Mouse (Mus musculus): ENCODE results near the gene Il4i1. TPM values are rescaled to one million over a fixed set of nuclear protein-coding genes. Genes with fewer than 3 reads are reported as not detected.
A peak's percentile ranks its signal among the peaks of the same experiment; 100 is the strongest.

The Il4i1 gene
- polyA plus RNA-seq (2011; ENCODE audit: insufficient read depth, insufficient read length, low read depth, missing spikeins), result 4.7 and 6.4 TPM in 2 replicates

DNA sequence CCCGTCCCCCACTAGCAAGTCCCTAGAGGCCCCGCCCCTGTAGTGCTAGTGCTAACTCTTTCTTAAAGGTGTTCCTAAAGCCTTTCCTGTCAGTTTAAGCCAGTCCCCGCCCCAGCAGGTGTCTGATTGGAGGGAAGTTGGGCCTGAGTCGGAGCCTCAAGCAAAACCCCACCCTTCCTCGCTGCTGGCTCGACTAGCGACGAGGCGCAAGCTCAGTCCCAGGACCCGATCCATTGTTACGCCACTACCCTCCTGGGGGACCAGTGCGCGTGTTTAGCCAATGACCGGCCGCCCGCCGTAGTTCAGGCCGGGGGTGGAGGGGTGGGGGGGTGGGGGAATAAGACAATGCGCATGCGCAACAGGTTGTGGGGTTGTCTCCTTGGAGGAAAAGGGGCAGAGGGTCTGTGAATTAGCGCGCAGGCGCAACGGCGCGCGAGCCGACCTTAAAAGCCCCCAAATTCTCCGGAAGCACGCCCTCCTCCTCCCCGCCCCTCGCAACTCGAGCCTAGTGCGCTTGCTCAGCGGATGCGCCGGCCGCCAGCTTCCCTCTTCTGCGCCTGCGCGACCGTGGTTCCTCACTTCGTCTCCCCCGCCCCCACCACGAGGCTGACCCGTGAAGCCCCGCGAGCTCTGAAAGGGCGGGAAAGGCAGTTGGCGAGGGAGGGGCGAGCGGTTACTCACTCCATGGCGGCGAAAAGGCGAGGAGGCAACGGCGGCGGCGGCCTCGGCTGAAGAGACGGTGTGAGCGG lies at the start of gene Il4i1, which contains the start of gene Nup62:
Gene Il4i1, plus strand, starts transcription at position 667 of the 749 bp plus-strand sequence.
Gene Nup62, plus strand, starts transcription at position 368 of the 749 bp plus-strand sequence.
- H3K27ac ChIP-seq (ENCODE audit: insufficient read depth, low read length), result peak within 1 kb of the TSS; percentile 83
- peaks cover 27% of the 10 kb centered on the region for H3K36me3 ChIP-seq (ENCODE audit: control insufficient read depth, insufficient read depth, low read length, poor library complexity, severe bottlenecking)
- H3K9me3 ChIP-seq (replicated peaks; ENCODE audit: control insufficient read depth, insufficient read depth, low read length, poor library complexity, severe bottlenecking), result no peaks in the 10 kb centered on the region
- peak; percentile 32 for TF ChIP-seq POLR2A (IDR thresholded peaks at IDR 0.05; ENCODE audit: insufficient read depth, low read length)
- TF ChIP-seq CTCF (IDR thresholded peaks at IDR 0.05; ENCODE audit: low read depth, low read length), result no peak
- peak; percentile 75; the same call in 1 of the 2 replicates for TF ChIP-seq EP300 (IDR thresholded peaks at IDR 0.05; ENCODE audit: insufficient read depth, low read depth, low read length)
- H3K9ac ChIP-seq (ENCODE audit: low read depth, poor library complexity, severe bottlenecking), result peak within 1 kb of the TSS; percentile 99
- H3K4me1 ChIP-seq (ENCODE audit: control insufficient read depth, insufficient read depth, low read length), result peaks cover 4% of the 10 kb centered on the region
- H3K27me3 ChIP-seq (ENCODE audit: control insufficient read depth, insufficient read depth, low read length, poor library complexity, severe bottlenecking), result no peaks in the 10 kb centered on the region; the same call in 1 of the 2 replicates
- H3K4me3 ChIP-seq (ENCODE audit: low read depth, low read length), result peak within 1 kb of the TSS; percentile 98

DNA sequence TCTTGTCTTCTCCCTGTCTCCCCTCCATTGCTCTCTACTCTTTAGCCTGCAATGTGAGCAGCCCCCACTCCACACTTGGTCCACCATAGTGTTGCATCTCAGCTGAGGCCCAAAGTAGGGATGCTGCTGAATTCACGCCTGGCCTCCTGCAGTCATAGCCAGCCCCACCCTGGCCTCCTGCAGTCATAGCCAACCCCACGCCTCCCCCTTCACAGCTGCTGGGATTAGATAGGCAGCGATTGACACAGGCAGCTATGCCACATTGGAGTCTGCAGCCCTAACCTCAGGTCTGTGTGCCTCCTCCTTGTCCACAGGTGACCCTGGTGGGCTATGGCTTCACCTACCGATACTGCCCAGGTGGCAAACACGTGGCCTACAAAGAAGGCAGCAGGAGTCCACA lies 48.1 kb upstream of the Il4i1 start:
- H3K27me3 ChIP-seq (ENCODE audit: control insufficient read depth, insufficient read depth, low read length, poor library complexity, severe bottlenecking), result no peaks in the 10 kb centered on the region
- no peak overlapping the region for H3K4me3 ChIP-seq (ENCODE audit: low read depth, low read length)
- no peaks in the 10 kb centered on the region for H3K9me3 ChIP-seq (replicated peaks; ENCODE audit: control insufficient read depth, insufficient read depth, low read length, poor library complexity, severe bottlenecking)
- no peak overlapping the region for H3K27ac ChIP-seq (ENCODE audit: insufficient read depth, low read length)
- H3K9ac ChIP-seq (ENCODE audit: low read depth, poor library complexity, severe bottlenecking), result no peak overlapping the region
- no peaks in the 10 kb centered on the region for H3K4me1 ChIP-seq (ENCODE audit: control insufficient read depth, insufficient read depth, low read length)
- H3K36me3 ChIP-seq (ENCODE audit: control insufficient read depth, insufficient read depth, low read length, poor library complexity, severe bottlenecking), result peaks cover 2% of the 10 kb centered on the region; the same call in 1 of the 2 replicates
- TF ChIP-seq EP300 (IDR thresholded peaks at IDR 0.05; ENCODE audit: insufficient read depth, low read depth, low read length) (no peak), POLR2A (IDR thresholded peaks at IDR 0.05; ENCODE audit: insufficient read depth, low read length) (no peak), CTCF (IDR thresholded peaks at IDR 0.05; ENCODE audit: low read depth, low read length) (no peak)

DNA sequence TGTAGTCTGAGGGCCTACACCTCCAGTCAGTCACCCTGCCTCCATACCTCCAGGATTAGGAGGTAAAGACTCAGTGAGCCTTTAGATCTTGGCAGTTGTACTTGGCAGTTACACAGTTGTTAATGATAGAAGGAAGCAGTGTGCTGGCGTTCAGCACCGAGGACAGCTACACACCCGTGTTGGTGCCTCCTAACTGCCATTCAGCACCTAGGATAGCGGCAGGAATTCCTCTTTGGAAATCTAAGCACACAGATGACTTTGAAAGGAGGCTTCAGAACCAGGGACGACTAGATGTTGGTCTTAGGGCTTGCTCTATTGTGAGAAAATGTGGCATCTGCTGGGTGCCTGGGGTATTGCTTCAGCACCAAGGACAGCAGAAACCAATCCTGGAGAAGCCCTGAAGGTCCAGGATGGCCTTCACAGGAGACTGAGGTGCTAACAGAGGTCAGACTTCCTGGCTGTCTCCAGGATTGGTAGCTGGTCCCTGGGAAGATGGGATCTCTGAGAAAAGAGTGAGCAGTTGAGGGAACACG lies 46.1 kb upstream of the Il4i1 start:
- no peak overlapping the region for H3K9ac ChIP-seq (ENCODE audit: low read depth, poor library complexity, severe bottlenecking)
- no peak overlapping the region for H3K27ac ChIP-seq (ENCODE audit: insufficient read depth, low read length)
- no peaks in the 10 kb centered on the region for H3K27me3 ChIP-seq (ENCODE audit: control insufficient read depth, insufficient read depth, low read length, poor library complexity, severe bottlenecking)
- no peak overlapping the region for H3K4me3 ChIP-seq (ENCODE audit: low read depth, low read length)
- no peaks in the 10 kb centered on the region for H3K36me3 ChIP-seq (ENCODE audit: control insufficient read depth, insufficient read depth, low read length, poor library complexity, severe bottlenecking)
- no peaks in the 10 kb centered on the region for H3K4me1 ChIP-seq (ENCODE audit: control insufficient read depth, insufficient read depth, low read length)
- TF ChIP-seq EP300 (IDR thresholded peaks at IDR 0.05; ENCODE audit: insufficient read depth, low read depth, low read length), result peak; percentile 58; the same call in 1 of the 2 replicates
- TF ChIP-seq POLR2A (IDR thresholded peaks at IDR 0.05; ENCODE audit: insufficient read depth, low read length), result no peak
- no peak for TF ChIP-seq CTCF (IDR thresholded peaks at IDR 0.05; ENCODE audit: low read depth, low read length)
- H3K9me3 ChIP-seq (replicated peaks; ENCODE audit: control insufficient read depth, insufficient read depth, low read length, poor library complexity, severe bottlenecking), result no peaks in the 10 kb centered on the region

DNA sequence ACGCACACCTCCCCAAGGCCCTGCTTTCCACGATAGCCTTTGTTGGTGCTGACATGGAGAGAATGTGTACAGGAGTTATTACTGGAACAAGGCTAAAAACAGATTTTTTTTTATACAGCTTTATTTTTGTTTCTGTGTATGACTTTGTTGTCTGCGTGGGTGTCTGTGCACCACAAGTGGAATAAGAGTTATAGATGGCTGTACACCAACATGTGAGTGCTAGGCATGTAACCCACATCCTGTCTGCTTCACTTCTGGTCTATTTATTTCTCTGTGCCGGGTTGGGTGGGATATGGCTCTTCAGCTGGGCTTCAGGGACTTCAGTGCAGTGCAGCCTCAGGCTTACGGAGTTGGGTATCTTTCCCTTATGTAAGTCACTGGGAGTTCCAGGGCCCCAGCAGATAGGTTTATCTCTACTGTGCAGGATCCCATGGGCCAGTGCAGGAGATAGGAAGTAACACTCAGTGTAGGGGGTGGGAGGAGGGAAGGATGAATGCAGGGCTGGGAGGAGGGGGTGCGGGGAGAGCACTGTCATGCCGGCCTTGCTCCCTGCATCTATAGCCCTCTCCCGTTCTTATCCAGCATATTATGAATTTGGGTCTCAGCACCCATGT lies 43.5 kb upstream of the Il4i1 start:
- no peaks in the 10 kb centered on the region for H3K4me1 ChIP-seq (ENCODE audit: control insufficient read depth, insufficient read depth, low read length)
- H3K9me3 ChIP-seq (replicated peaks; ENCODE audit: control insufficient read depth, insufficient read depth, low read length, poor library complexity, severe bottlenecking), result no peaks in the 10 kb centered on the region
- H3K27me3 ChIP-seq (ENCODE audit: control insufficient read depth, insufficient read depth, low read length, poor library complexity, severe bottlenecking), result no peaks in the 10 kb centered on the region
- no peak overlapping the region for H3K4me3 ChIP-seq (ENCODE audit: low read depth, low read length)
- no peak for TF ChIP-seq EP300 (IDR thresholded peaks at IDR 0.05; ENCODE audit: insufficient read depth, low read depth, low read length)
- no peak for TF ChIP-seq POLR2A (IDR thresholded peaks at IDR 0.05; ENCODE audit: insufficient read depth, low read length)
- TF ChIP-seq CTCF (IDR thresholded peaks at IDR 0.05; ENCODE audit: low read depth, low read length), result no peak
- H3K36me3 ChIP-seq (ENCODE audit: control insufficient read depth, insufficient read depth, low read length, poor library complexity, severe bottlenecking), result no peaks in the 10 kb centered on the region
- H3K9ac ChIP-seq (ENCODE audit: low read depth, poor library complexity, severe bottlenecking), result no peak overlapping the region
- H3K27ac ChIP-seq (ENCODE audit: insufficient read depth, low read length), result no peak overlapping the region

DNA sequence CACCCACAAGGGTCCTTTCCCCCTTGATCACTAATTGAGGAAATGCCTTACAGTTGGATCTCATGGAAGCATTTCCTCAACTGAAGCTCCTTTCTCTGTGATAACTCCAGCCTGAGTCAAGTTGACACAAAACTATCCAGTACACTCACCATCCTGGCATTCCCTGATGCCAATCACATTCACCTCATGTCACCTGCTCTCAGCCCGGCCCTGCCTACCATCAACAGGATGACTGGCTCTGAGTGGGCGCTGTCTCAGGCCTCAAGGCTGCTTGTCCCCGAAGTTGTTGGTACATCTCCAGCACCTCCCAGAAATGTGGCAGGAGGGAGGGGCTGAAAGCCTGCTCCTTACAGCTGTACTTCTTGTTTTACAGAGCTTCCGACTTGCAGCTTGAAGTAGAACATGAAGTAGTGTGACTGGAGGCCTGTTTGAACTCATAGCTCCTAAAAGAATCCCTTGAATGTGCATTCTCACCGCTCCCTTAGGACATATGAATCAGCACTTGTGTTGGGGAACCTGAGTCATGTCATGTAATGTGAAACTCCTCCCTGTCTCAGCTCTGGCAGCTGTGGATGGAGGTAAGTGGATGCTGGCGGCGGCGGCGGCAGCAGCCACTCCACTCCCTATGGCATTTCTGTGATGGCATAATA lies 39.2 kb upstream of the Il4i1 start:
- no peaks in the 10 kb centered on the region for H3K9me3 ChIP-seq (replicated peaks; ENCODE audit: control insufficient read depth, insufficient read depth, low read length, poor library complexity, severe bottlenecking)
- H3K9ac ChIP-seq (ENCODE audit: low read depth, poor library complexity, severe bottlenecking), result no peak overlapping the region
- H3K36me3 ChIP-seq (ENCODE audit: control insufficient read depth, insufficient read depth, low read length, poor library complexity, severe bottlenecking), result no peaks in the 10 kb centered on the region

More for the DNA sequence above, 39.2 kb upstream of the Il4i1 start:
- Histone ChIP-seq H3K27me3 (ENCODE audit: control insufficient read depth, insufficient read depth, low read length, poor library complexity, severe bottlenecking) (no peaks in the 10 kb centered on the region), H3K27ac (ENCODE audit: insufficient read depth, low read length) (no peak overlapping the region), H3K4me3 (ENCODE audit: low read depth, low read length) (no peak overlapping the region), H3K4me1 (ENCODE audit: control insufficient read depth, insufficient read depth, low read length) (no peaks in the 10 kb centered on the region)
- TF ChIP-seq CTCF (IDR thresholded peaks at IDR 0.05; ENCODE audit: low read depth, low read length) (no peak), POLR2A (IDR thresholded peaks at IDR 0.05; ENCODE audit: insufficient read depth, low read length) (no peak)

Measured in ES-Bruce4 (cell line).